ENCODE assay signal across 10 mouse cellular contexts in the genomic region with DNA sequence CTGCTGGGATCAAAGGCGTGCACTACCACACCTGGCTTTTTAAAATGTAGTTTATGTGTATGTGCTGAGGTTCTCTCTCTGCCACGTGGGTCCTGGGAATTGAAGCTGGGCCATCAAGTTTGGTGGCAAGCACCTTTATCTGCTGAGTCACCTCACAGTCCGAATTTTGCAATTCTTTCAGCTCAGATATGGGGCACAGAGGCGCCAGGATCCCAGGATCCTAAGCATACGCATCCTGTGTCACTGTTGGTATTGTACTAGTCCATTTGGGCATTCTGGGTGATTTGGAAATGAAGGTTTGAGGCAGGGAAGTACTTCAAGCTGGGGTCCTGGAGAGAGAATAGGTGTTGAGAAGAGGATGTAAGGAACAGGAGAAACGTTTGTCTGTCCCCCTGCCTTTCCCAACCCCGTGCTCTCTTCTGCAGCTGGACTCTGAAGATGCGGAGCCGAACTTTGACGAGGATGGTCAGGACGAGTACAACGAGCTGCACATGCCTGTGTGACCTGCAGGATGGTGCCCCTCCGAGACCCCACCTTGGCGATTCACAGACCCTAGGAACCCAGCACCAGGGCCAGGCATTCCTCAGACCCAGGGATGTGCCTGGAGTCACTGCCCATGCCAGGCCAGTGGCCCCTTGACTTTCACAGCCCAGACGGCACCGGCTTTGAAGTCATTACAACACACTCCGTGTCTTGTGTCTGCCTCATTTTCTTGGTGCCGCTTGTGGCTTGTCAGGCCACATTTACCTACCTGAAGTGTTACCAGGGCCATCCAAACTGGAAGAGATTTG. TPM values are rescaled to one million over a fixed set of nuclear protein-coding genes. Genes with fewer than 3 reads are reported as not detected.
DNase-seq lines count a peak whose midpoint lies in the region; ATAC-seq and TF ChIP-seq lines count a peak whose summit lies in the region.
"Had no signal": no experiment of that assay in that cellular context is flagged by ENCODE, and none has a peak within 500 bp of the region (broad histone marks: within the 10 kb centered on the region; RNA-seq: fewer than 3 reads in every experiment).

No protein-coding gene starts in this region.

- no peak overlapping the region for H3K9ac ChIP-seq in lung, embryonic 14.5 days
- no peak overlapping the region; the same call in 1 of the 2 replicates for H3K9ac ChIP-seq in heart, postnatal 0 days (replicated peaks; ENCODE audit: low read depth, low read length)
- H3K9ac ChIP-seq in neural tube, embryonic 15.5 days (replicated peaks) = no peak overlapping the region

- peaks cover 27% of the 10 kb centered on the region; the same call in 1 of the 2 replicates for H3K36me3 ChIP-seq in lung, embryonic 14.5 days (ENCODE audit: insufficient read depth)
- H3K36me3 ChIP-seq in heart, postnatal 0 days (replicated peaks; ENCODE audit: control insufficient read depth, insufficient read depth, low read length) = peaks cover 33% of the 10 kb centered on the region
- peaks cover 51% of the 10 kb centered on the region for H3K36me3 ChIP-seq in neural tube, embryonic 15.5 days

- WGBS in lung, embryonic 14.5 days = 83% methylated on average over 18 of the region's 18 CpGs
- WGBS in heart, postnatal 0 days = 75% methylated on average over 18 of the region's 18 CpGs
- 90% methylated on average over 18 of the region's 18 CpGs for WGBS in neural tube, embryonic 15.5 days

- H3K9me3 ChIP-seq in lung, embryonic 14.5 days (ENCODE audit: low read depth, low read length) = no peaks in the 10 kb centered on the region
- no peaks in the 10 kb centered on the region for H3K9me3 ChIP-seq in heart, postnatal 0 days (replicated peaks; ENCODE audit: control insufficient read depth, low read length)
- no peaks in the 10 kb centered on the region for H3K9me3 ChIP-seq in neural tube, embryonic 15.5 days (replicated peaks)

- no peaks in the 10 kb centered on the region for H3K27me3 ChIP-seq in lung, embryonic 14.5 days (ENCODE audit: insufficient read depth, low read length)
- H3K27me3 ChIP-seq in heart, postnatal 0 days (ENCODE audit: control insufficient read depth, insufficient read depth, low read length) = no peaks in the 10 kb centered on the region
- no peaks in the 10 kb centered on the region for H3K27me3 ChIP-seq in neural tube, embryonic 15.5 days (replicated peaks)

- peak overlapping the region; percentile 84 for H3K27ac ChIP-seq in gastrocnemius, adult 2 months
- H3K27ac ChIP-seq in lung, embryonic 14.5 days (ENCODE audit: low read depth) = peak overlapping the region; percentile 25; the same call in 1 of the 2 replicates
- H3K27ac ChIP-seq in heart, postnatal 0 days (ENCODE audit: low read depth) = peak overlapping the region; percentile 84
- peak overlapping the region; percentile 65; the same call in 1 of the 2 replicates for H3K27ac ChIP-seq in neural tube, embryonic 15.5 days (replicated peaks)

- no peak for TF ChIP-seq CTCF in gastrocnemius, adult 2 months (IDR thresholded peaks at IDR 0.05)
- TF ChIP-seq CTCF in lung, embryonic 14.5 days (IDR thresholded peaks at IDR 0.05; ENCODE audit: low read depth) = no peak
- no peak for TF ChIP-seq CTCF in heart, postnatal 0 days (IDR thresholded peaks at IDR 0.05; ENCODE audit: low read depth)

- no peak for TF ChIP-seq EP300 in heart, postnatal 0 days (IDR thresholded peaks at IDR 0.05; ENCODE audit: low read depth)

- no peak for DNase-seq in gastrocnemius, adult 2 months
- no peak for DNase-seq in gastrocnemius, postnatal 25 days
- no peak for DNase-seq in lung, embryonic 14.5 days
- no peak for DNase-seq in lung, adult 18-20 months
- DNase-seq in heart, postnatal 0 days (ENCODE audit: low spot score) = no peak
- DNase-seq in urinary bladder, postnatal 4 days (ENCODE audit: low spot score in 2 of 2) = no peak
- DNase-seq in layer of hippocampus, adult 11-12 months (ENCODE audit: low spot score) = no peak

- H3K4me1 ChIP-seq in lung, embryonic 14.5 days (ENCODE audit: insufficient read depth) = no peaks in the 10 kb centered on the region
- peaks cover 21% of the 10 kb centered on the region for H3K4me1 ChIP-seq in heart, postnatal 0 days (ENCODE audit: control insufficient read depth, insufficient read depth)
- H3K4me1 ChIP-seq in neural tube, embryonic 15.5 days = peaks cover 24% of the 10 kb centered on the region

- no peak overlapping the region for H3K4me2 ChIP-seq in lung, embryonic 14.5 days
- no peak overlapping the region for H3K4me2 ChIP-seq in heart, postnatal 0 days (ENCODE audit: low read depth, low read length)
- H3K4me2 ChIP-seq in neural tube, embryonic 15.5 days = no peak overlapping the region

- intact Hi-C loops in gastrocnemius, adult 2 months (cut with DNase I) = loop anchor here (1.0 to 10.0 kb wide), 2 partner anchors 81 to 224 kb away; no protein-coding TSS in a partner anchor

- no peak overlapping the region; the same call in 1 of the 2 replicates for H3K4me3 ChIP-seq in gastrocnemius, adult 2 months
- no peak overlapping the region for H3K4me3 ChIP-seq in lung, embryonic 14.5 days (ENCODE audit: low read depth, low read length)
- H3K4me3 ChIP-seq in heart, postnatal 0 days (ENCODE audit: low read depth, low read length) = no peak overlapping the region
- no peak overlapping the region for H3K4me3 ChIP-seq in neural tube, embryonic 15.5 days (replicated peaks)

- peak; percentile 4; the same call in 1 of the 2 replicates for ATAC-seq in lung, embryonic 14.5 days (ENCODE audit: insufficient read depth)
- ATAC-seq in heart, postnatal 0 days (ENCODE audit: insufficient read depth, low read depth) = no peak
- no peak for ATAC-seq in neural tube, embryonic 15.5 days (ENCODE audit: low FRiP score)

RNA-seq across cellular contexts. Expression of gene Slc4a3, which starts 12.5 kb away (rescaled TPM):
- 10 to 100 TPM in 1 of 2 experiments, 1 to 10 TPM in 1; 7.2 to 11.9 TPM for total RNA-seq in gastrocnemius, adult 2 months (2021)
- total RNA-seq in gastrocnemius, postnatal 25 days (2021) = 1 to 10 TPM; 4.3 to 5.0 TPM
- 9.7 and 12.1 TPM in 2 replicates for polyA plus RNA-seq in lung, embryonic 14.5 days (2014; fragmentation: Nextera tagmentation; extraction: Ambion mirVana)
- 114 and 136 TPM in 2 replicates for total RNA-seq in heart, postnatal 0 days (2014; rRNA removed; ENCODE audit: low replicate concordance)
- 44.7 and 49.9 TPM in 2 replicates for polyA plus RNA-seq in heart, postnatal 0 days (2015; fragmentation: Nextera tagmentation; extraction: Ambion mirVana)
- polyA plus RNA-seq in neural tube, embryonic 15.5 days (2015; fragmentation: Nextera tagmentation; extraction: Ambion mirVana) = 62.7 and 75.1 TPM in 2 replicates

RNA-seq across cellular contexts. Expression of gene Stk11ip, which starts 37.3 kb away (rescaled TPM):
- 1 to 10 TPM; 6.2 to 8.4 TPM for total RNA-seq in gastrocnemius, adult 2 months (2021)
- total RNA-seq in gastrocnemius, postnatal 25 days (2021) = 1 to 10 TPM; 5.3 to 5.6 TPM
- polyA plus RNA-seq in lung, embryonic 14.5 days (2014; fragmentation: Nextera tagmentation; extraction: Ambion mirVana) = 18.5 and 19.0 TPM in 2 replicates
- total RNA-seq in heart, postnatal 0 days (2014; rRNA removed; ENCODE audit: low replicate concordance) = 16.4 and 18.4 TPM in 2 replicates
- polyA plus RNA-seq in heart, postnatal 0 days (2015; fragmentation: Nextera tagmentation; extraction: Ambion mirVana) = 7.3 and 8.3 TPM in 2 replicates
- 20.0 and 21.2 TPM in 2 replicates for polyA plus RNA-seq in neural tube, embryonic 15.5 days (2015; fragmentation: Nextera tagmentation; extraction: Ambion mirVana)

RNA-seq across cellular contexts. Expression of gene Inha, which starts 51.7 kb away (rescaled TPM):
- 1 to 10 TPM; 1.3 to 2.2 TPM for total RNA-seq in gastrocnemius, adult 2 months (2021)
- 1 to 10 TPM; 3.8 to 4.1 TPM for total RNA-seq in gastrocnemius, postnatal 25 days (2021)
- 1.7 and 2.1 TPM in 2 replicates for polyA plus RNA-seq in lung, embryonic 14.5 days (2014; fragmentation: Nextera tagmentation; extraction: Ambion mirVana)
- total RNA-seq in heart, postnatal 0 days (2014; rRNA removed; ENCODE audit: low replicate concordance) = 5.7 and 8.2 TPM in 2 replicates
- 6.4 and 7.3 TPM in 2 replicates for polyA plus RNA-seq in heart, postnatal 0 days (2015; fragmentation: Nextera tagmentation; extraction: Ambion mirVana)
- polyA plus RNA-seq in neural tube, embryonic 15.5 days (2015; fragmentation: Nextera tagmentation; extraction: Ambion mirVana) = 18.1 and 23.5 TPM in 2 replicates
- total RNA-seq: CH12.LX; megakaryocyte progenitor cell, adult 5-6 weeks had no signal

RNA-seq across cellular contexts. Expression of gene Obsl1, which starts 52.3 kb away (rescaled TPM):
- total RNA-seq in gastrocnemius, adult 2 months (2021) = 10 to 100 TPM; 28.4 to 41.4 TPM
- 10 to 100 TPM; 37.7 to 52.8 TPM for total RNA-seq in gastrocnemius, postnatal 25 days (2021)
- 83.9 and 93.3 TPM in 2 replicates for polyA plus RNA-seq in lung, embryonic 14.5 days (2014; fragmentation: Nextera tagmentation; extraction: Ambion mirVana)
- 293 and 367 TPM in 2 replicates for total RNA-seq in heart, postnatal 0 days (2014; rRNA removed; ENCODE audit: low replicate concordance)
- polyA plus RNA-seq in heart, postnatal 0 days (2015; fragmentation: Nextera tagmentation; extraction: Ambion mirVana) = 45.8 and 46.8 TPM in 2 replicates
- polyA plus RNA-seq in neural tube, embryonic 15.5 days (2015; fragmentation: Nextera tagmentation; extraction: Ambion mirVana) = 33.1 and 37.6 TPM in 2 replicates

Comparison
In these comparisons a context has a peak if more than half of its experiments do, and no peak if none do; other contexts are left out.
1. H3K27ac ChIP-seq: peak in every context shown above with its lines; median percentile 84 in gastrocnemius, adult 2 months; 84 in heart, postnatal 0 days; 65 in neural tube, embryonic 15.5 days; 25 in lung, embryonic 14.5 days.